Mouse (Mus musculus) stomach, postnatal 0 days (tissue): ENCODE results near the gene Usp9x. TPM values are rescaled to one million over a fixed set of nuclear protein-coding genes. Genes with fewer than 3 reads are reported as not detected.

Source experiments
- ATAC-seq: fragments of 200-750 bp; cut with Nextera tagmentation; 2 replicates; pipeline ENCODE4 v1.8.0; 2017; ENCODE audit not compliant: low FRiP score, low TSS enrichment
- DNase-seq: peaks from one replicate; pipeline ENCODE4 v3.0.0-alpha.2; 2016; ENCODE audit warnings: low spot score
- H3K27ac ChIP-seq: fragments of 300-500 bp; sonication (generic); replicated peaks from 2 replicates; pipeline ENCODE4 v1.5.1; 2014; ENCODE audit warnings: mild to moderate bottlenecking, control low read depth
- H3K27me3 ChIP-seq: fragments of 300-500 bp; sonication (generic); 2 replicates; pipeline ENCODE4 v1.6.1; 2014; ENCODE audit warnings: low read length; ENCODE audit not compliant: control insufficient read depth, insufficient read depth
- H3K36me3 ChIP-seq: fragments of 300-500 bp; sonication (generic); 2 replicates; pipeline ENCODE4 v1.6.1; 2014; ENCODE audit warnings: low read length, mixed read lengths; ENCODE audit not compliant: control insufficient read depth, insufficient read depth
- H3K4me1 ChIP-seq: fragments of 300-500 bp; sonication (generic); replicated peaks from 2 replicates; pipeline ENCODE4 v1.6.1; 2014; ENCODE audit warnings: antibody characterized with exemption; ENCODE audit not compliant: control insufficient read depth, insufficient read depth
- H3K4me2 ChIP-seq: fragments of 300-500 bp; sonication (generic); replicated peaks from 2 replicates; pipeline ENCODE4 v1.6.1; 2014; ENCODE audit warnings: low read depth, mild to moderate bottlenecking, control low read depth, moderate library complexity
- H3K4me3 ChIP-seq: fragments of 300-500 bp; sonication (generic); 2 replicates; pipeline ENCODE4 v1.5.1; 2014; ENCODE audit warnings: low read depth, low read length, control low read depth
- H3K9ac ChIP-seq: fragments of 300-500 bp; sonication (generic); 2 replicates; pipeline ENCODE4 v1.6.1; 2014; ENCODE audit warnings: mild to moderate bottlenecking, low read length, control low read depth, mixed read lengths
- H3K9me3 ChIP-seq: fragments of 300-500 bp; sonication (generic); 2 replicates; pipeline ENCODE4 v1.6.1; 2016; ENCODE audit warnings: low read length; ENCODE audit not compliant: control insufficient read depth
- CTCF ChIP-seq: IDR thresholded peaks from 2 replicates; pipeline ENCODE4 v1.5.1; 2016; ENCODE audit warnings: antibody characterized with exemption, low read depth, mild to moderate bottlenecking, moderate library complexity
- EP300 ChIP-seq: optimal IDR thresholded peaks from 2 replicates; pipeline ENCODE3; 2016; ENCODE audit warnings: antibody characterized with exemption
- WGBS: fragments of 180-500 bp; shearing (Covaris S2); extraction: QIAGEN DNeasy Blood & Tissue Kit; methylation state at CpG from one replicate; pipeline ENCODE4 v1.1.7; 2014; 5-methylcytosine and 5-hydroxymethylcytosine counted together
- polyA plus RNA-seq: library from polyadenylated mRNA; unstranded; fragments of >200 nt; fragmentation: Nextera tagmentation; extraction: Ambion mirVana; gene quantifications from 2 replicates; pipeline ENCODE4 v1.2.1, GENCODE M21; 2015

The Usp9x gene
- polyA plus RNA-seq, 1 experiment from 2014 or later = 11.5 TPM

GRCm38 (mm10) chrX:13037085-13037484 lies 34.2 kb upstream of the Usp9x start:
- Histone ChIP-seq H3K4me1 (no peaks in the 10 kb centered on the region), H3K36me3 (no peaks in the 10 kb centered on the region), H3K27me3 (no peaks in the 10 kb centered on the region), H3K9ac (no peak overlapping the region), H3K4me3 (no peak overlapping the region), H3K9me3 (no peaks in the 10 kb centered on the region), H3K4me2 (no peak overlapping the region), H3K27ac (no peak overlapping the region)
- no peak for ATAC-seq
- WGBS = 75% methylated on average over 4 of the region's 4 CpGs
- TF ChIP-seq CTCF (no peak), EP300 (no peak)
- no peak for DNase-seq

- Histone ChIP-seq H3K27me3 (no peaks in the 10 kb centered on the region), H3K4me1 (no peaks in the 10 kb centered on the region), H3K9ac (no peak overlapping the region), H3K27ac (no peak overlapping the region), H3K9me3 (no peaks in the 10 kb centered on the region), H3K4me3 (no peak overlapping the region), H3K36me3 (no peaks in the 10 kb centered on the region), H3K4me2 (no peak overlapping the region)
- WGBS = 40% methylated on average over 3 of the region's 3 CpGs
- ATAC-seq = no peak
- TF ChIP-seq EP300 = no peak
- peak; percentile 6; the same call in 1 of the 2 replicates for TF ChIP-seq CTCF
- DNase-seq = no peak
Measured at GRCm38 (mm10) chrX:13039211-13039610, 32.1 kb upstream of the Usp9x start.

- Histone ChIP-seq H3K4me2 (no peak overlapping the region), H3K4me3 (no peak overlapping the region), H3K36me3 (no peaks in the 10 kb centered on the region), H3K9me3 (no peaks in the 10 kb centered on the region), H3K27ac (no peak overlapping the region), H3K4me1 (no peaks in the 10 kb centered on the region), H3K27me3 (no peaks in the 10 kb centered on the region), H3K9ac (no peak overlapping the region)
- 52% methylated on average over 1 of the region's 1 CpGs for WGBS
- ATAC-seq = no peak
- no peak for TF ChIP-seq CTCF
- no peak for TF ChIP-seq EP300
- no peak for DNase-seq
Measured at GRCm38 (mm10) chrX:13040391-13040790, 30.9 kb upstream of the Usp9x start.

- H3K36me3 ChIP-seq = no peaks in the 10 kb centered on the region
- peak; percentile 93 for DNase-seq
- H3K4me3 ChIP-seq = peak overlapping the region; percentile 35
- H3K9ac ChIP-seq = peak overlapping the region; percentile 55
- peak overlapping the region; percentile 91 for H3K27ac ChIP-seq
- peak overlapping the region; percentile 55 for H3K4me2 ChIP-seq
- ATAC-seq = peak; percentile 100
- 5% methylated on average over 35 of the region's 35 CpGs for WGBS
- no peaks in the 10 kb centered on the region for H3K27me3 ChIP-seq
- H3K4me1 ChIP-seq = no peaks in the 10 kb centered on the region
- TF ChIP-seq CTCF (peak; percentile 52), EP300 (no peak)
- H3K9me3 ChIP-seq = no peaks in the 10 kb centered on the region
Measured at GRCm38 (mm10) chrX:13041630-13042129, 29.6 kb upstream of the Usp9x start.

GRCm38 (mm10) chrX:13043780-13044179 lies 27.5 kb upstream of the Usp9x start:
- no peak overlapping the region for H3K4me3 ChIP-seq
- H3K9me3 ChIP-seq = no peaks in the 10 kb centered on the region
- H3K9ac ChIP-seq = no peak overlapping the region
- WGBS = 94% methylated on average over 2 of the region's 2 CpGs
- H3K36me3 ChIP-seq = no peaks in the 10 kb centered on the region
- no peak for DNase-seq
- H3K27ac ChIP-seq = no peak overlapping the region
- TF ChIP-seq EP300 (no peak), CTCF (no peak)
- no peaks in the 10 kb centered on the region for H3K4me1 ChIP-seq
- no peaks in the 10 kb centered on the region for H3K27me3 ChIP-seq
- no peak overlapping the region for H3K4me2 ChIP-seq
- ATAC-seq = no peak

GRCm38 (mm10) chrX:13044666-13045065 lies 26.6 kb upstream of the Usp9x start:
- no peak overlapping the region for H3K9ac ChIP-seq
- DNase-seq = no peak
- ATAC-seq = no peak
- H3K9me3 ChIP-seq = no peaks in the 10 kb centered on the region
- H3K36me3 ChIP-seq = no peaks in the 10 kb centered on the region
- no peak overlapping the region for H3K4me2 ChIP-seq
- no peaks in the 10 kb centered on the region for H3K4me1 ChIP-seq
- no peak overlapping the region for H3K27ac ChIP-seq
- H3K27me3 ChIP-seq = no peaks in the 10 kb centered on the region
- no peak for TF ChIP-seq CTCF
- no peak for TF ChIP-seq EP300
- H3K4me3 ChIP-seq = no peak overlapping the region
- WGBS = 85% methylated on average over 5 of the region's 5 CpGs
